ENCODE assay signal across 9 mouse cellular contexts in the genomic region with DNA sequence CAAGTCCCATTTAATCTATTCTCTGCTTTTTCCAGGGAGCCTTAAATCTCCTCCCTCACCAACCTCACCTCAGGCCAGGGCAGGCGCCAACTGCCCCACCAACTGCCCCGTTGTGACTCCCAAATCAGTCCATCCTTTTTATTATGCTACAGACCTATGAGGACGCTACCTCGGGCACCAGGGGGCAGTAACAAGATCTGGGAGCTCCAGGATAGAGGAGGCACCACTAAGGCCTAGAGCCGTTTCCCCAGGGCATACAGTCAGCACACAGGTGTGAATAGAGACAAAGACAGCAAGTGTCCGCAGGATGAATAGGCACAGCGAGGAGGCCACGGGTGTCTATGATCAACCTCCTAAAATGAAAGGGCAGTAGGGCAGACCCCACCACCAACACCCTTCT. TPM values are rescaled to one million over a fixed set of nuclear protein-coding genes. Genes with fewer than 3 reads are reported as not detected.
DNase-seq lines count a peak whose midpoint lies in the region; ATAC-seq and TF ChIP-seq lines count a peak whose summit lies in the region.
"Had no signal": no experiment of that assay in that cellular context is flagged by ENCODE, and none has a peak within 500 bp of the region (broad histone marks: within the 10 kb centered on the region; RNA-seq: fewer than 3 reads in every experiment).

No protein-coding gene starts in this region.

- H3K27me3 ChIP-seq in intestine, postnatal 0 days (replicated peaks; ENCODE audit: control insufficient read depth, insufficient read depth, low read length), result no peaks in the 10 kb centered on the region

- no peak for ATAC-seq in intestine, postnatal 0 days

- H3K4me1 ChIP-seq in intestine, postnatal 0 days (replicated peaks; ENCODE audit: control insufficient read depth, insufficient read depth, low read length), result 0 out of 2 replicates have a peak, but pooled peaks cover 8% of the 10 kb centered on the region

- H3K9me3 ChIP-seq in intestine, postnatal 0 days (ENCODE audit: control insufficient read depth), result no peaks in the 10 kb centered on the region
- H3K9me3 ChIP-seq: G1E had no signal

- peak; percentile 63 for DNase-seq in embryo, embryonic 10 days (ENCODE audit: low spot score)
- no peak for DNase-seq in embryo, embryonic 9.5 days (ENCODE audit: extremely low spot score)
- peak; percentile 40 for DNase-seq in thymus, postnatal 14 days
- DNase-seq in thymus, adult 18-20 months, result no peak
- peak; percentile 80 for DNase-seq in lung, postnatal 10 days
- no peak for DNase-seq in cerebellum, postnatal 4 days (ENCODE audit: low spot score in 2 of 2)
- no peak for DNase-seq in frontal cortex, postnatal 25 days (ENCODE audit: low spot score in 2 of 2)

- peak; percentile 65 for TF ChIP-seq CTCF in intestine, postnatal 0 days (IDR thresholded peaks at IDR 0.05; ENCODE audit: low read depth)

- H3K4me2 ChIP-seq in intestine, postnatal 0 days (replicated peaks; ENCODE audit: low read depth), result no peak overlapping the region

- no peak overlapping the region for H3K27ac ChIP-seq in intestine, postnatal 0 days (ENCODE audit: low read depth, low read length)

- H3K36me3 ChIP-seq in intestine, postnatal 0 days (ENCODE audit: control insufficient read depth, insufficient read depth), result no peaks in the 10 kb centered on the region
- H3K36me3 ChIP-seq: G1E had no signal

- H3K4me3 ChIP-seq in intestine, postnatal 0 days (ENCODE audit: low read depth, low read length), result no peak overlapping the region

- H3K9ac ChIP-seq in intestine, postnatal 0 days (ENCODE audit: low read depth, low read length), result no peak overlapping the region

- WGBS in intestine, postnatal 0 days, result 56% methylated on average over 8 of the region's 8 CpGs

RNA-seq across cellular contexts. Expression of a gene that starts 23.3 kb away (rescaled TPM):
- polyA plus RNA-seq in intestine, postnatal 0 days (2015; fragmentation: Nextera tagmentation; extraction: Ambion mirVana), result 2.0 and 2.5 TPM in 2 replicates

RNA-seq across cellular contexts. Expression of a gene that starts 45.3 kb away (rescaled TPM):
- polyA plus RNA-seq in intestine, postnatal 0 days (2015; fragmentation: Nextera tagmentation; extraction: Ambion mirVana), result 0.78 and 1.0 TPM in 2 replicates

Comparison
In these comparisons a context has a peak if more than half of its experiments do, and no peak if none do; other contexts are left out.
1. DNase-seq: peak in embryo, embryonic 10 days (single experiment), thymus, postnatal 14 days (single experiment) and lung, postnatal 10 days (single experiment); none in embryo, embryonic 9.5 days (single experiment), thymus, adult 18-20 months (0 of 2), cerebellum, postnatal 4 days (0 of 2) and frontal cortex, postnatal 25 days (0 of 2).